Mouse (Mus musculus) limb, embryonic 11.5 days (tissue): ENCODE data around the gene Gpr19. TPM values are rescaled to one million over a fixed set of nuclear protein-coding genes. Genes with fewer than 3 reads are reported as not detected.

Experiments
- ATAC-seq: fragments of 200-750 bp; cut with Nextera tagmentation; 2 replicates; pipeline ENCODE4 v1.8.0; 2017; ENCODE audit warnings: low read depth; ENCODE audit not compliant: insufficient number of reproducible peaks, low FRiP score, low TSS enrichment
- DNase-seq: peaks from one replicate; pipeline ENCODE4 v3.0.0-alpha.2; 2015; ENCODE audit warnings: low spot score
- H3K27ac ChIP-seq: fragments of 300-500 bp; sonication (generic); replicated peaks from 2 replicates; pipeline ENCODE4 v1.5.1; 2014; ENCODE audit warnings: low read depth, mild to moderate bottlenecking, low read length
- H3K27me3 ChIP-seq: fragments of 300-500 bp; sonication (generic); 2 replicates; pipeline ENCODE4 v1.6.1; 2014; ENCODE audit warnings: mild to moderate bottlenecking, low read length, mixed read lengths; ENCODE audit not compliant: control insufficient read depth, insufficient read depth
- H3K36me3 ChIP-seq: fragments of 300-500 bp; sonication (generic); 2 replicates; pipeline ENCODE4 v1.6.1; 2014; ENCODE audit warnings: mild to moderate bottlenecking, low read length, moderate library complexity, mixed read lengths; ENCODE audit not compliant: control insufficient read depth, insufficient read depth
- H3K4me1 ChIP-seq: fragments of 300-500 bp; sonication (generic); 2 replicates; pipeline ENCODE4 v1.6.1; 2014; ENCODE audit warnings: low read length, mixed read lengths; ENCODE audit not compliant: control insufficient read depth, insufficient read depth
- H3K4me2 ChIP-seq: fragments of 300-500 bp; sonication (generic); 2 replicates; pipeline ENCODE4 v1.6.1; 2014; ENCODE audit warnings: low read depth, mild to moderate bottlenecking, moderate library complexity; ENCODE audit not compliant: severe bottlenecking
- H3K4me3 ChIP-seq: fragments of 300-500 bp; sonication (generic); 2 replicates; pipeline ENCODE4 v1.5.1; 2014; ENCODE audit warnings: low read depth, low read length
- H3K9ac ChIP-seq: fragments of 300-500 bp; sonication (generic); 2 replicates; pipeline ENCODE4 v1.6.1; 2014; ENCODE audit warnings: mild to moderate bottlenecking, low read length
- H3K9me3 ChIP-seq: fragments of 300-500 bp; sonication (generic); 2 replicates; pipeline ENCODE4 v1.6.1; 2016; ENCODE audit warnings: low read length; ENCODE audit not compliant: control insufficient read depth
- WGBS: fragments of 180-500 bp; shearing (Covaris S2); extraction: QIAGEN DNeasy Blood & Tissue Kit; methylation state at CpG from one replicate; pipeline ENCODE4 v1.1.7; 2014; 5-methylcytosine and 5-hydroxymethylcytosine counted together
- polyA plus RNA-seq: library from polyadenylated mRNA; unstranded; fragments of >200 nt; fragmentation: Nextera tagmentation; extraction: Ambion mirVana; gene quantifications from 2 replicates; pipeline ENCODE4 v1.2.1, GENCODE M21; 2014

Gene Gpr19
- polyA plus RNA-seq, 1 experiment from 2014 or later: 8.9 TPM

- Histone ChIP-seq H3K27me3 (no peaks in the 10 kb centered on the region), H3K36me3 (no peaks in the 10 kb centered on the region), H3K4me3 (peak overlapping the region; percentile 91), H3K4me1 (peaks cover 9% of the 10 kb centered on the region), H3K4me2 (peak overlapping the region; percentile 78), H3K9me3 (no peaks in the 10 kb centered on the region), H3K9ac (peak overlapping the region; percentile 66), H3K27ac (peak overlapping the region; percentile 70)
- WGBS: under 1% methylated on average over 32 of the region's 32 CpGs
- DNase-seq (peak; percentile 62), ATAC-seq (no peak)
Observed at GRCm38 (mm10) chr6:134921014-134921694, 22.8 kb upstream of the Gpr19 start.

- peaks cover 9% of the 10 kb centered on the region for H3K4me1 ChIP-seq
- H3K9ac ChIP-seq: peak within 1 kb of the TSS; percentile 66
- DNase-seq (peak; percentile 87), ATAC-seq (peak; percentile 92)
- H3K27ac ChIP-seq: peak within 1 kb of the TSS; percentile 70
- no peaks in the 10 kb centered on the region for H3K27me3 ChIP-seq
- H3K4me3 ChIP-seq: peak within 1 kb of the TSS; percentile 91
- no peaks in the 10 kb centered on the region for H3K36me3 ChIP-seq
- H3K4me2 ChIP-seq: peak within 1 kb of the TSS; percentile 78
- H3K9me3 ChIP-seq: no peaks in the 10 kb centered on the region
- under 1% methylated on average over 76 of the region's 77 CpGs for WGBS
Observed at GRCm38 (mm10) chr6:134920190-134921013, 22.0 kb upstream of the Gpr19 start, which contains the start of gene Cdkn1b. Gene Cdkn1b, plus strand, starts transcription at chr6:134920401.

- H3K36me3 ChIP-seq: no peaks in the 10 kb centered on the region
- peak; percentile 61 for ATAC-seq
- no peak for DNase-seq
- peak overlapping the region; percentile 70 for H3K27ac ChIP-seq
- no peaks in the 10 kb centered on the region for H3K9me3 ChIP-seq
- H3K9ac ChIP-seq: peak overlapping the region; percentile 66
- 3% methylated on average over 37 of the region's 37 CpGs for WGBS
- no peaks in the 10 kb centered on the region for H3K27me3 ChIP-seq
- H3K4me3 ChIP-seq: peak overlapping the region; percentile 91
- peak overlapping the region; percentile 78 for H3K4me2 ChIP-seq
- H3K4me1 ChIP-seq: peaks cover 9% of the 10 kb centered on the region
Observed at GRCm38 (mm10) chr6:134919511-134920189, 21.3 kb upstream of the Gpr19 start.

GRCm38 (mm10) chr6:134918769-134919168 is 20.4 kb upstream of the Gpr19 start:
- Histone ChIP-seq H3K4me2 (no peak overlapping the region), H3K27me3 (no peaks in the 10 kb centered on the region), H3K27ac (no peak overlapping the region), H3K4me3 (no peak overlapping the region), H3K9ac (no peak overlapping the region), H3K4me1 (peaks cover 9% of the 10 kb centered on the region), H3K36me3 (no peaks in the 10 kb centered on the region), H3K9me3 (no peaks in the 10 kb centered on the region)
- WGBS: 82% methylated on average over 10 of the region's 10 CpGs
- DNase-seq: no peak
- no peak for ATAC-seq

- Histone ChIP-seq H3K4me2 (peak overlapping the region; percentile 72), H3K27ac (no peak overlapping the region), H3K36me3 (no peaks in the 10 kb centered on the region), H3K27me3 (no peaks in the 10 kb centered on the region), H3K4me1 (peaks cover 5% of the 10 kb centered on the region), H3K4me3 (peak overlapping the region; percentile 41), H3K9ac (peak overlapping the region; percentile 55), H3K9me3 (no peaks in the 10 kb centered on the region)
- WGBS: under 1% methylated on average over 11 of the region's 11 CpGs
- ATAC-seq (no peak), DNase-seq (peak; percentile 62)
Observed at GRCm38 (mm10) chr6:134917087-134917486, 18.7 kb upstream of the Gpr19 start.

- H3K4me1 ChIP-seq: peaks cover 3% of the 10 kb centered on the region
- H3K4me3 ChIP-seq: peak overlapping the region; percentile 41
- no peak overlapping the region; the same call in 1 of the 2 replicates for H3K27ac ChIP-seq
- DNase-seq: no peak
- H3K9me3 ChIP-seq: no peaks in the 10 kb centered on the region
- H3K4me2 ChIP-seq: peak overlapping the region; percentile 72
- no peaks in the 10 kb centered on the region for H3K36me3 ChIP-seq
- ATAC-seq: no peak
- no peaks in the 10 kb centered on the region for H3K27me3 ChIP-seq
- peak overlapping the region; percentile 55 for H3K9ac ChIP-seq
- WGBS: under 1% methylated on average over 11 of the region's 11 CpGs
Observed at GRCm38 (mm10) chr6:134916641-134917040, 18.3 kb upstream of the Gpr19 start.

GRCm38 (mm10) chr6:134914523-134914922 is 16.1 kb upstream of the Gpr19 start:
- Histone ChIP-seq H3K4me3 (no peak overlapping the region), H3K36me3 (no peaks in the 10 kb centered on the region), H3K4me1 (peaks cover 3% of the 10 kb centered on the region), H3K27me3 (no peaks in the 10 kb centered on the region), H3K27ac (no peak overlapping the region), H3K9me3 (no peaks in the 10 kb centered on the region), H3K4me2 (no peak overlapping the region), H3K9ac (no peak overlapping the region)
- ATAC-seq (no peak), DNase-seq (no peak)
- WGBS: 88% methylated on average over 5 of the region's 5 CpGs

- Histone ChIP-seq H3K9ac (no peak overlapping the region), H3K9me3 (no peaks in the 10 kb centered on the region), H3K4me1 (no peaks in the 10 kb centered on the region), H3K27me3 (no peaks in the 10 kb centered on the region), H3K4me3 (no peak overlapping the region), H3K36me3 (no peaks in the 10 kb centered on the region), H3K4me2 (no peak overlapping the region), H3K27ac (no peak overlapping the region)
- 74% methylated on average over 1 of the region's 1 CpGs for WGBS
- no peak for DNase-seq
- ATAC-seq: no peak
Observed at GRCm38 (mm10) chr6:134905811-134906210, 7.4 kb upstream of the Gpr19 start.
